Mouse (Mus musculus) liver, embryonic 14.5 days (tissue): Measurements from ENCODE around the gene Fam219a. TPM values are rescaled to one million over a fixed set of nuclear protein-coding genes. Genes with fewer than 3 reads are reported as not detected.

Experiments
- ATAC-seq: fragments of 200-750 bp; cut with Nextera tagmentation; 2 replicates; pipeline ENCODE4 v1.8.0; 2017; ENCODE audit warnings: moderate number of reproducible peaks, mild to moderate bottlenecking, moderate library complexity; ENCODE audit not compliant: insufficient read depth
- DNase-seq, 3 experiments: peaks; one replicate each; pipeline ENCODE4 v3.0.0-alpha.2; 2012 to 2013; ENCODE audit warnings: low read depth in 3 of 3, low spot score in 3 of 3
- H3K27ac ChIP-seq: fragments of 300-500 bp; sonication (generic); 2 replicates; pipeline ENCODE4 v1.5.1; 2014; ENCODE audit warnings: moderate library complexity, mild to moderate bottlenecking, control low read depth, inconsistent platforms
- H3K27me3 ChIP-seq: fragments of 300-500 bp; sonication (generic); 2 replicates; pipeline ENCODE4 v1.6.1; 2014; ENCODE audit warnings: mild to moderate bottlenecking, low read length, moderate library complexity; ENCODE audit not compliant: control insufficient read depth, insufficient read depth
- H3K36me3 ChIP-seq: fragments of 300-500 bp; sonication (generic); replicated peaks from 2 replicates; pipeline ENCODE4 v1.6.1; 2014; ENCODE audit warnings: low read depth; ENCODE audit not compliant: control insufficient read depth, insufficient read depth
- H3K4me1 ChIP-seq, 2 experiments: fragments of 200-500 bp in 1 of 2; fragments of 300-500 bp in 1 of 2; sonication (generic) in 1 of 2; replicated peaks; 2 replicates each; pipeline ENCODE4 v1.6.1; 2012 to 2014; ENCODE audit warnings: antibody characterized with exemption in 1 of 2, inconsistent platforms in 1 of 2, low read length in 1 of 2; ENCODE audit not compliant: control insufficient read depth in 2 of 2, insufficient read depth in 2 of 2
- H3K4me2 ChIP-seq: fragments of 300-500 bp; sonication (generic); 2 replicates; pipeline ENCODE4 v1.6.1; 2014; ENCODE audit warnings: low read depth, mild to moderate bottlenecking, control low read depth, moderate library complexity
- H3K4me3 ChIP-seq, 2 experiments: fragments of 200-500 bp in 1 of 2; fragments of 300-500 bp in 1 of 2; sonication (generic) in 1 of 2; 2 replicates each; pipeline ENCODE4 v1.5.1; 2012 to 2014; ENCODE audit warnings: low read depth in 2 of 2, low read length in 2 of 2, mild to moderate bottlenecking in 2 of 2, control low read depth in 1 of 2, inconsistent platforms in 1 of 2, moderate library complexity in 1 of 2; ENCODE audit not compliant: insufficient read depth in 1 of 2
- H3K9ac ChIP-seq: fragments of 300-500 bp; sonication (generic); replicated peaks from 2 replicates; pipeline ENCODE4 v1.6.1; 2014; ENCODE audit warnings: mild to moderate bottlenecking, control low read depth, moderate library complexity
- H3K9me3 ChIP-seq: fragments of 300-500 bp; sonication (generic); 2 replicates; pipeline ENCODE4 v1.6.1; 2016; ENCODE audit warnings: low read length, mixed read lengths; ENCODE audit not compliant: control insufficient read depth
- CTCF ChIP-seq: IDR thresholded peaks from 2 replicates; pipeline ENCODE4 v1.5.1; 2016; ENCODE audit warnings: antibody characterized with exemption, low read depth, control low read depth
- EP300 ChIP-seq: IDR thresholded peaks from 2 replicates; pipeline ENCODE4 v1.6.1; 2016; ENCODE audit warnings: antibody characterized with exemption, low read depth
- WGBS: fragments of 180-500 bp; shearing (Covaris S2); extraction: QIAGEN DNeasy Blood & Tissue Kit; methylation state at CpG from one replicate; pipeline ENCODE4 v1.1.7; 2014; ENCODE audit not compliant: insufficient replicate concordance; 5-methylcytosine and 5-hydroxymethylcytosine counted together
- polyA plus RNA-seq, 2 experiments: library from polyadenylated mRNA; depleted of rRNA in 1 of 2; stranded (reverse) in 1 of 2; unstranded in 1 of 2; fragments of >200 nt; fragmentation: Nextera tagmentation in 1 of 2; extraction: Ambion mirVana in 1 of 2; gene quantifications; 2 replicates each; pipeline versions ENCODE4 v1.2.1 to v1.2.3; 2012 to 2014

The Fam219a gene
- polyA plus RNA-seq, 2 experiments, result 0.38 to 1.8 TPM

DNA sequence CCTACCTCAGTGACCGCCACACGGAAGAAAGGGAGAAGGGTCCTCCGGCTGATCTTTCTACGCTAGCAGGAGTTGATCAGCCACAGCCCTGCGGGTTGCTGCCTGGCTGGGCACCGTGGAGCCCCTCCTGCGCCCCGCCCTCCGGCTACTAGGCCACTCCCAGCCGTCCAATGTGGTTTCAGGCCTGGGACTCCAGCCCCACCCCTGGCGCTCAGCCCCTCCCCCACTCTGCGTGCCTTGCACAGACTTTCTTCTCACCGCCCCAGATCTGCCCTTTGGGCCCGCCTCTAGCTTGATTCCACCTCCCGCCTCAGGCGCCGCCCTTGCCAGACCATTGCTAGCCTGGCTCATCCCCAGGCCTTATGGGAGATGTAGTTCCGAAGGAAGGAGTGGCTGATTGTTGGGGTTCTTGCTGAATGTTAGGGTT, 66.3 kb downstream of the Fam219a start, which contains the start of gene AI464131:
Gene AI464131, minus strand, starts transcription at position 91 of the 427 bp plus-strand sequence.
- Histone ChIP-seq H3K4me3 (peak within 1 kb of the TSS; percentile 42 to 52), H3K4me2 (peak within 1 kb of the TSS; percentile 64), H3K36me3 (no peaks in the 10 kb centered on the region), H3K9me3 (no peaks in the 10 kb centered on the region), H3K9ac (no peak within 1 kb of the TSS), H3K27ac (no peak within 1 kb of the TSS), H3K27me3 (peaks cover 54% of the 10 kb centered on the region), H3K4me1 (peaks cover 0 to 18% of the 10 kb centered on the region in 2 experiments; a peak in 3 of 4 replicates)
- TF ChIP-seq CTCF (no peak), EP300 (no peak)
- under 1% methylated on average over 17 of the region's 18 CpGs for WGBS
- peak; percentile 94 for ATAC-seq
- DNase-seq, result peak; percentile 85 to 86 (median 86)

DNA sequence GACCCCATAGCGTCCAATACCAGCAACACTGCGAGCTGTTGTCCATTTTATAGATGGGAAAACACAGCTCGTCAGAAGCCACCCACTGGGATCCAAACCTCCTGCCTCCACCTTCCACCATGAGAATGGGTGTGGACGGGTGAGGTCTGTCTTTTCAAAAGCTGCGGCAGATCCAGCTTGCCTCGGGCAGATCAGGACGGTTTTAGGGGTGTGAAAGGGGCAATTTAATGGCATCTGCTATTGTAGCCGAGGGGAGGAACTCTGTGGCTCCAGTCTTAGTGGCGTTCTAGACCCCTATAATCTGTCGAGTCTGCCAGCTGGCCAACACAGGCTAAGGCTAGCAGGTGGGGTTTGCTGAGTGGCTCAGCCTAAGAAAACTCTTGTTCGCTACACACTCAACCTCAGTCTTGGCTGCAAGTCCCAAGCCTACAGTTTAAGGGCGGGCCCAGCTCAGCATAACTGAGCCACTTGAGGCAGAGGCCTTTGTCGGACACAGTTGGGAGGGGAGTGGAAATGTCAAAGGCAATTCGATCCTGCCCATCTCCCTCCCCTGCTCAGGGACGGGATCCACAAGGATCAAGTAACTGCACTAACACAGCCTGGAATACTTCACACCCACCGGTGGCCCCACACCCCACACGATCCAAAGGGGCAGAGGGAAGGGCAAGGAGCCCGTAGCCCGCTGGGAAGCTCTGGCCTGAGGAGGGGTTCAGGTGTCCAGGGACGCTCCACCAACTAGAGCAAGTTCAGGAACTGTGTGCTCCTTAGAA, 67.0 kb downstream of the Fam219a start:
- no peak for DNase-seq
- Histone ChIP-seq H3K9ac (no peak overlapping the region), H3K36me3 (no peaks in the 10 kb centered on the region), H3K9me3 (no peaks in the 10 kb centered on the region), H3K27me3 (peaks cover 54% of the 10 kb centered on the region), H3K4me1 (peaks cover 0 to 18% of the 10 kb centered on the region in 2 experiments; a peak in 3 of 4 replicates), H3K27ac (no peak overlapping the region), H3K4me2 (peak overlapping the region; percentile 64), H3K4me3 (peak overlapping the region; percentile 42 to 52)
- TF ChIP-seq EP300, result no peak
- TF ChIP-seq CTCF, result no peak
- peak; percentile 17 for ATAC-seq
- 14% methylated on average over 20 of the region's 20 CpGs for WGBS

DNA sequence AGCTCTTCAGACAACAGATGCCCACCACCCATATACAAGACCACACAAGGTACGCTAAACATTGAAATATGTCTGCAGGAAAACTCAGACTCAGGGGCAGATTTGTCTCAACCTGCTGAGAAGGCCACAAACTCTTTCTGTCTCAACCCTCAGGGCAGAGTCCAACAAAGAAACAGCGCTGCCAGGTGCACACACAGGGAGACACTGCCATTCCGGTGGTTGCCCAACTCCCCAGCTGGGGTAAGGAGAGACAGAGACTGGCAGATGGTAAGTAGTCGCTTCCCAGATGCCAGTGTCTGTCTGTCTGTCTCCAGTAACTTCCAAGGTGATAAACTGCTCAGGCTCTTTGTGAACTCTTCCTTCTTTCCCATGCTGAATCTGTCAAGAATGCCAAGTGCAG, 68.6 kb downstream of the Fam219a start:
- Histone ChIP-seq H3K27ac (no peak overlapping the region), H3K9me3 (no peaks in the 10 kb centered on the region), H3K4me3 (no peak overlapping the region), H3K4me1 (peaks cover 0 to 10% of the 10 kb centered on the region in 2 experiments; a peak in 2 of 4 replicates), H3K4me2 (no peak overlapping the region), H3K27me3 (peaks cover 64% of the 10 kb centered on the region), H3K9ac (no peak overlapping the region), H3K36me3 (no peaks in the 10 kb centered on the region)
- 61% methylated on average over 4 of the region's 4 CpGs for WGBS
- DNase-seq (no peak), ATAC-seq (no peak)
- TF ChIP-seq CTCF, result no peak
- no peak for TF ChIP-seq EP300

GRCm38 (mm10) chr4:41499619-41500018, 69.7 kb downstream of the Fam219a start:
- Histone ChIP-seq H3K4me2 (no peak overlapping the region), H3K27ac (no peak overlapping the region), H3K4me3 (no peak overlapping the region), H3K27me3 (peaks cover 64% of the 10 kb centered on the region), H3K9me3 (no peaks in the 10 kb centered on the region), H3K36me3 (no peaks in the 10 kb centered on the region), H3K4me1 (peaks cover 0 to 13% of the 10 kb centered on the region in 2 experiments; a peak in 2 of 4 replicates), H3K9ac (no peak overlapping the region)
- WGBS, result 48% methylated on average over 8 of the region's 8 CpGs
- ATAC-seq (no peak), DNase-seq (no peak)
- TF ChIP-seq CTCF, result no peak
- TF ChIP-seq EP300, result no peak

DNA sequence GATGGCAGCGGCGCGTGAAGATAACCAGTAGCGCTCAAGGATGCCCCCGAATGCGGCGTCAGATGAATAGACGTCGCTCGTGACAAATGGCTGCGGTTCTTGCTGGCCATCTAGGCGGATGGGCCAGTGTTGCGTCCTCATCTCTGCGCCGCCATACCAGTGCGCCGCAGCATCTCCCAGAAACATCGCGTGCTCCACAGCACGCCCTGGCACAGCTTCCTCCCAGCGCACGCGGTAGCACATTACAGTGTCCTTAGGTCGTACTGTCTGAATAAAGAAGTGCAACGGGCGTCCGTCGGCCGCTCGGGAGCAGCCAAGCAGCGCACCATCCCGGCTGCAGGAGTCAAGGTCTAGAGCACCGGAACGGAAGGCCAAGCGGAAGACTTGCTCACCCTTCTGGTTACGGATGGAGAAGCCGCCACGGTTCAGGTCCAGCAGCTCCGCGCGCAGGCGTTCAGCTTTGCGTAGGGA, 70.4 kb downstream of the Fam219a start:
- H3K9ac ChIP-seq, result no peak overlapping the region
- no peaks in the 10 kb centered on the region for H3K9me3 ChIP-seq
- peaks cover 0 to 15% of the 10 kb centered on the region in 2 experiments; a peak in 2 of 4 replicates for H3K4me1 ChIP-seq
- H3K4me2 ChIP-seq, result no peak overlapping the region
- WGBS, result 5% methylated on average over 43 of the region's 43 CpGs
- no peak for TF ChIP-seq EP300
- TF ChIP-seq CTCF, result no peak
- no peak for ATAC-seq
- no peaks in the 10 kb centered on the region for H3K36me3 ChIP-seq
- H3K4me3 ChIP-seq, result no peak overlapping the region
- DNase-seq, result no peak
- H3K27me3 ChIP-seq, result peaks cover 64% of the 10 kb centered on the region
- no peak overlapping the region for H3K27ac ChIP-seq
